Mouse (Mus musculus) cerebellum, adult 2 months (tissue): ENCODE results near the gene Igf2.

ENCODE experiments used
- CTCF ChIP-seq: fragments of 200-500 bp; IDR thresholded peaks from 2 replicates; pipeline ENCODE4 v1.5.1; 2011; ENCODE audit warnings: low read depth, mild to moderate bottlenecking, control low read depth, low read length, moderate library complexity, borderline replicate concordance; ENCODE audit not compliant: insufficient read depth
- POLR2A ChIP-seq: fragments of 200-500 bp; IDR thresholded peaks from 2 replicates; pipeline ENCODE4 v1.6.1; 2011; ENCODE audit warnings: low read length, control low read depth, borderline replicate concordance; ENCODE audit not compliant: insufficient read depth

DNA sequence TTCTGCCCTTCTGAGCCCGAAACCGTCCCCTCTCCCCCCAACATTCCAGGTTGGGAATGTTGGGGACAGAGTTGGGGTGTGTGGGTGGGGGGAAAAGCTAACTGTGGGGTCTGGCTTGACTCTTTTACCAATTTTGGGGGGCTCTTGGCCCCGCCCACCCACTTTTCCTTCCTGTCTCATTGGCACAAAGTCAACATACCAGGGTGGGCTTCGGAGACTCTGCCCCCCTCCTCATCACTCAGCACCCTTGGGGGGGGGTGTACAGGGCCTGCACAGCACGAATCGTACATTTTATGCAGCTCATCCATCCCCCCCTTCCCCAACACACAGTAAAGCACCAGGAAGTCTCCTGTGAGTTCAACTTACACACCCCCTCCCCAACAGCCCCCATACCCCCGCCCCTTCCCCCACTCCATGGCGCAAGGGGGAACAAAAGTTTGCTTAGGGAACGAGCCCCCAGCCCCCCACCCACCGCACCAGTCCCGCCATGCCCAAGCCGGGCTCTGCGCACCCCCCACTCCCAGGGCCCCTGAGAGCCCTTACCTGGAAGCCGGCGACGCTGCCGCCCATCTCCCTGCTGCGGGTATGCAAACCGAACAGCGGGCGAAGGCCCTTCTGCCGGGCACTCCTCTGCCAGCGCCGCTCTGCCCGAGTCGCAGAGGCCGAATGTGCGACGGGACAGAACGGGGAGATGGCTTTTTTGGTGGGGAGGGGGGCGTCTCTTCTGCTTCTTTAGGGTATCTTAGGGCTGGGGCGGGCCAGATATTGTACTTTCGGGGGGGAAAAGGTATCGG is 8.6 kb downstream of the Igf2 start:
- TF ChIP-seq CTCF = no peak
- TF ChIP-seq POLR2A = no peak
